In genomic region chr10:108886781-108887180, GRCm38 (mm10) we compare ENCODE assay signal across 35 mouse cellular contexts.
"Had no signal": no experiment of that assay in that cellular context is flagged by ENCODE, and none has a peak within 500 bp of the region (broad histone marks: within the 10 kb centered on the region; RNA-seq: fewer than 3 reads in every experiment).

No protein-coding gene starts in this region.

- H3K4me3 ChIP-seq: heart, embryonic 10.5 days; heart, embryonic 12.5 days; heart, embryonic 13.5 days; heart, embryonic 15.5 days; hindbrain, embryonic 10.5 days; hindbrain, embryonic 12.5 days; hindbrain, embryonic 13.5 days; hindbrain, embryonic 15.5 days; intestine, embryonic 15.5 days; kidney, embryonic 15.5 days; layer of hippocampus, adult 2 months had no signal

- H3K9me3 ChIP-seq: heart, embryonic 10.5 days; heart, embryonic 12.5 days; heart, embryonic 13.5 days; heart, embryonic 15.5 days; hindbrain, embryonic 10.5 days; hindbrain, embryonic 12.5 days; hindbrain, embryonic 13.5 days; hindbrain, embryonic 15.5 days; intestine, embryonic 15.5 days; kidney, embryonic 15.5 days had no signal

- H3K27me3 ChIP-seq: heart, embryonic 12.5 days; heart, embryonic 13.5 days; heart, embryonic 15.5 days; hindbrain, embryonic 12.5 days; hindbrain, embryonic 13.5 days; hindbrain, embryonic 15.5 days; intestine, embryonic 15.5 days; kidney, embryonic 15.5 days had no signal

- H3K4me2 ChIP-seq: heart, embryonic 11.5 days; heart, embryonic 12.5 days; heart, embryonic 13.5 days; heart, embryonic 15.5 days; hindbrain, embryonic 12.5 days; hindbrain, embryonic 13.5 days; hindbrain, embryonic 14.5 days; hindbrain, embryonic 15.5 days; intestine, embryonic 15.5 days; kidney, embryonic 15.5 days had no signal

- H3K9ac ChIP-seq: heart, embryonic 12.5 days; heart, embryonic 13.5 days; heart, embryonic 15.5 days; hindbrain, embryonic 12.5 days; hindbrain, embryonic 13.5 days; hindbrain, embryonic 14.5 days; hindbrain, embryonic 15.5 days; intestine, embryonic 15.5 days; kidney, embryonic 15.5 days had no signal

- H3K27ac ChIP-seq: heart, embryonic 10.5 days; heart, embryonic 13.5 days; heart, embryonic 15.5 days; hindbrain, embryonic 10.5 days; hindbrain, embryonic 12.5 days; hindbrain, embryonic 13.5 days; hindbrain, embryonic 14.5 days; hindbrain, embryonic 15.5 days; hindbrain, postnatal 0 days; intestine, embryonic 15.5 days; kidney, embryonic 15.5 days; kidney, postnatal 0 days; layer of hippocampus, adult 2 months had no signal

- ATAC-seq: hindbrain, embryonic 16.5 days; hindbrain, postnatal 0 days; inflammation-experienced regulatory T-cells, adult 6 months; intestine, embryonic 15.5 days; intestine, embryonic 16.5 days; intestine, postnatal 0 days had no signal

- H3K36me3 ChIP-seq: heart, embryonic 10.5 days; heart, embryonic 12.5 days; heart, embryonic 13.5 days; heart, embryonic 15.5 days; hindbrain, embryonic 10.5 days; hindbrain, embryonic 12.5 days; hindbrain, embryonic 13.5 days; hindbrain, embryonic 15.5 days; intestine, embryonic 15.5 days; kidney, embryonic 15.5 days had no signal

- DNase-seq: heart, postnatal 10 days; heart, postnatal 14 days; heart, postnatal 36 days; heart, postnatal 4 days; kidney, adult 11 months; kidney, adult 18-20 months; kidney, adult 2 months; kidney, adult 8-10 months; kidney, adult 9 months; kidney, postnatal 10 days; kidney, postnatal 14 days; kidney, postnatal 25 days; kidney, postnatal 36 days; kidney, postnatal 4 days; layer of hippocampus, adult 9-11 months; layer of hippocampus, postnatal 36 days had no signal

- H3K4me1 ChIP-seq: heart, embryonic 10.5 days; heart, embryonic 12.5 days; hindbrain, embryonic 10.5 days; hindbrain, embryonic 12.5 days; hindbrain, embryonic 15.5 days; intestine, embryonic 15.5 days; kidney, embryonic 15.5 days had no signal
